Mouse (Mus musculus): ENCODE measurements around the gene Olfr71. TPM values are rescaled to one million over a fixed set of nuclear protein-coding genes. Genes with fewer than 3 reads are reported as not detected.

The Olfr71 gene
- polyA plus RNA-seq, 1 experiment from 2014 or later, result not detected

DNA sequence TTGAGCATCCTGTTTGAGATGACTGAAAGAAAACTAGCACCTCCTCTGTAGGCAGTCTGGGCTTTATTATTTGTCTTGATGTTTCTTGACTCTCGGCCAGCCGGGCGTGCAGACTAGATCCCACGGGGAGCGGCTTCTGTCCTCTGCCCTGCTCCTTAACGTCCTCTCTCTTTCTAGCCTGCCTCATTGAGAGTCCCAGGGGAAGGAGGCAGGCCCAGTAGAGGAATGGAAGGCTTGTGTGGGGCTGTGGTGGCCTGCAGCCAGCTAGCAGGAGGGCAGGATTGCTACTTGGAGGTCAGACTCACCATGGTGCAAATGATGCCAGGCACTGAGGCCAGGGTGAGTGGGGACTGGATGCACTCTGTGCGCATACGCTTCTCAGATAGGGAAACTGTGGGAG lies 6.2 kb downstream of the Olfr71 start:
- no peak overlapping the region for H3K9ac ChIP-seq
- 0 out of 2 replicates have a peak, but pooled peaks cover 4% of the 10 kb centered on the region for H3K4me1 ChIP-seq
- no peak overlapping the region for H3K27ac ChIP-seq
- no peaks in the 10 kb centered on the region for H3K9me3 ChIP-seq
- H3K27me3 ChIP-seq (replicated peaks), result no peaks in the 10 kb centered on the region
- ATAC-seq (ENCODE audit: insufficient read depth, low FRiP score, low read depth), result no peak
- H3K4me3 ChIP-seq (replicated peaks), result no peak overlapping the region
- H3K36me3 ChIP-seq, result no peaks in the 10 kb centered on the region
- WGBS, result 73% methylated on average over 8 of the region's 8 CpGs
- H3K4me2 ChIP-seq, result no peak overlapping the region

DNA sequence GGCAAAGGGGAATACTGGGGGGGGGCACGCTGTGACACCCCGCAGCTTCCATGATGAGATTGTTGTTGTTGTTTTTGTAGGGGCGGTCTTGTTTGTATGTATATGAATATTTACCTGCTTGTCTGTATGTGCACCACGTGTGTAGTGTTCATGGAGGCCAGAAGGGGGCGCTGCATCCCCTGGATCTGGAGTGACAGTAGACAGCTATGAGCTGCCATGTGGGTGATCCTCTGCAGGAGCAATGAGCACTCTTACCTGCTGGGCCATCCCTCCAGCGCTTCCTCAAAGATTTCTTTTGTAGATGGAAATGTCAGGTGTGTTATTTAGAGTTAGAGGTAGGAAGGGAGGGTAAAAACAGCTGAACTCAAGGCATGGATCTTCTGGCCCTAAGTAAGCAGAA lies 6.6 kb downstream of the Olfr71 start:
- Histone ChIP-seq H3K4me3 (replicated peaks) (no peak overlapping the region), H3K4me2 (no peak overlapping the region), H3K4me1 (0 out of 2 replicates have a peak, but pooled peaks cover 4% of the 10 kb centered on the region), H3K27me3 (replicated peaks) (no peaks in the 10 kb centered on the region), H3K9me3 (no peaks in the 10 kb centered on the region), H3K36me3 (no peaks in the 10 kb centered on the region), H3K27ac (no peak overlapping the region), H3K9ac (no peak overlapping the region)
- 73% methylated on average over 6 of the region's 6 CpGs for whole genome bisulfite sequencing
- ATAC-seq (ENCODE audit: insufficient read depth, low FRiP score, low read depth), result no peak

DNA sequence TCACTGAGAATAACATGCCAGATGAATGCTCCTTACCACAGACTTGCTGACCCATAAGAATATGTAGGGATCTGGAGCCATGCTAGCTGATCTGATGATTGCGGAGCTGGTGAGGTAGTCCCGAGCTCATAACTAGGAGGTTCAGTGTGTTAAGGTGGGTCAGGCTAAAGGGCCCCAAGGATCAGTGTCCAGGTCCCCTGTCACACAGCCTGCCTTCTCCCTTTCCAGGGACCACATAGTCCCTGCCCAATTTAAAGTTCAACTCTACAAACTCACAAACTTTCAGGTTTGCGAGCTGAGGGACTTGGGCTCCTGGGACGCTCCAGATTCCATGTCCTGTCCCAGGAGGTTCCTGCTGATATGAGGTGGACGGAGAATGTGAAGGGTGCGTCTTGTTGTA lies 9.3 kb downstream of the Olfr71 start, which contains the start of gene Olfr70:
TSS of gene Olfr70 (minus strand) at position 101 of the 400 bp plus-strand sequence.
- Histone ChIP-seq H3K36me3 (no peaks in the 10 kb centered on the region), H3K4me1 (no peaks in the 10 kb centered on the region), H3K9ac (no peak within 1 kb of the TSS), H3K27me3 (replicated peaks) (no peaks in the 10 kb centered on the region), H3K9me3 (no peaks in the 10 kb centered on the region), H3K27ac (no peak within 1 kb of the TSS), H3K4me3 (replicated peaks) (no peak within 1 kb of the TSS), H3K4me2 (no peak within 1 kb of the TSS)
- WGBS, result 80% methylated on average over 6 of the region's 6 CpGs
- no peak for ATAC-seq (ENCODE audit: insufficient read depth, low FRiP score, low read depth)

DNA sequence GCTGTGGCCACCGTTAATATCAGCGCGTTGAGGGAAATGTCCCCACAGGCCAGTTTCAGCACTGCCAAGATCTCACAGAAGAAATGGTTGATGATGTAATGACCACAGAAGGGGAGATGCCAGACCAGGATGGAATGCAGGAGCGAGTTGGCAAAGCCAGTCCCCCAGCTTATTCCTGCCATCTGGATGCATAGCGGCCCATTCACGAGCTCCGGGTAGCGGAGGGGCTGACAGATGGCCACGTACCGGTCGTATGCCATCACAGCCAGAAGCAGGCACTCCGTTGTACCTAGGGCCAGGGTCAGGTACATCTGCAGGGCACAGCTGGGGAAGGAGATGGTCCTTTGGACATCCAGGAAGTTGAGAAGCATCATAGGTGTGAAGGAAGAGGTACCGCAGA lies 13.5 kb downstream of the Olfr71 start:
- Histone ChIP-seq H3K4me2 (no peak overlapping the region), H3K4me1 (no peaks in the 10 kb centered on the region), H3K9ac (no peak overlapping the region), H3K36me3 (no peaks in the 10 kb centered on the region), H3K27me3 (replicated peaks) (no peaks in the 10 kb centered on the region), H3K9me3 (no peaks in the 10 kb centered on the region), H3K4me3 (replicated peaks) (no peak overlapping the region), H3K27ac (no peak overlapping the region)
- no peak for ATAC-seq (ENCODE audit: insufficient read depth, low FRiP score, low read depth)
- WGBS, result 92% methylated on average over 13 of the region's 13 CpGs

DNA sequence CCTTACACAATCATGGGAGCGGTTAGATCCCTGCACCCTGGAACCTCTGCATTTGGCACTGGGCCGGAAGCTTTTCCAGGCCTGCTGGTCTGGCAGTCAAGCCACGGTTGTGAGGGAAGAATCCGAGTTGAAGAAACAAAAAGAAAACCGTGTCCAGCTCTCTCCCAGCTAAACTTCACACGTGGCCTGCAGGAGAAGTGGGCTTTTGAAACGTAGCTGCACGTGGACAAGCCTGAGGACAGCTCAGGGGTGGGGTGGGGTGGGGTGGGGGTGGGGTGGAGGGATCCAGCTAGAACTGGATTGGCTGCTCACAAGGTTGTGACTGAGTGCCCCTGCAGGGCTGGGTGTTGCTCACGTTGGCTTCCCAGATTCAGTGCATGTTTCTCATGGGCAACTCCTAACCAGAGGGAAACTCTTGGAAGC lies 14.8 kb downstream of the Olfr71 start:
- H3K27ac ChIP-seq, result no peak overlapping the region
- 25% methylated on average over 9 of the region's 9 CpGs for WGBS

DNA sequence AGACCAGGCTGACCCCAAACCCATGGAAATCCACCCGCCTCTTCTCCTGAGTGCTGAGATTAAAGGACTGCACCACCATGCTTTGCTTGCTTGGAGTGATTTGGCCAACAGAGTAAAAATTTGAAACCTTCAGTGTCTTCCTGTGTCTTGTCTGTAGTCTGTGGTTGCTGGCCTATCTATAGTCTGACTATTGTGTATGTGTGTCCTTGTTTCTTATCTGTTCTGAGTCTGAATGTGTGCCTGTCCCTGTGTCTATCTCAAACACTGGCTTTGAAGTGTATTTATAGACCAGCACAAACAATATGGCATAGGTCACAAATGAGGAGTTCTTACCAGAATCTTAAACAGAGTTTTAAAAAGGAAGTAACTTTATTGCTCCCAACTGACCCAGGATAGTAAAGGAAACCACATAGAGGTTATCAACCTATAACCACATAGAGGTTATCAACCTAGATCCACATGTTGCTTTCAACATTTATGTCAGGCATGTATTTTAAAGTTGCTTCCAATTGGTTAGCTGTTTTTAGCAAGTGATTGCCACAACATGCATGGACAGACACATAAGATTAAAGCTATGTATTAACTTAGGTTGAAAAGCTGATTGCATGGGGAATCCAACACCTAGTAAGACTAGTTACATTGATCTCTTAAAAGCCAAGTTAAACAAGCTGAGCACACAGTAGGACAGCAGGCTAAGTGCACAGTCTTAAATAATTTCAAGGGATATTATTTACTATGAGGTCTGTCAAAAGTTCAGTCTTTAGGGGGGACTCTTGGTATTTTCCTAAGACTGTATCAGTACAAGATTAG lies 15.4 kb downstream of the Olfr71 start:
- ATAC-seq (ENCODE audit: insufficient read depth, low FRiP score, low read depth), result no peak
- H3K27me3 ChIP-seq (replicated peaks), result no peaks in the 10 kb centered on the region
- 71% methylated on average over 1 of the region's 1 CpGs for WGBS
- H3K4me1 ChIP-seq, result no peaks in the 10 kb centered on the region
- no peak overlapping the region; the same call in 1 of the 2 replicates for H3K27ac ChIP-seq
- H3K4me2 ChIP-seq, result no peak overlapping the region
- H3K36me3 ChIP-seq, result no peaks in the 10 kb centered on the region
- H3K4me3 ChIP-seq (replicated peaks), result no peak overlapping the region
- no peak overlapping the region for H3K9ac ChIP-seq
- no peaks in the 10 kb centered on the region for H3K9me3 ChIP-seq

More for the DNA sequence above, 14.8 kb downstream of the Olfr71 start:
- no peak overlapping the region for H3K4me3 ChIP-seq (replicated peaks)
- no peaks in the 10 kb centered on the region for H3K4me1 ChIP-seq
- no peak overlapping the region for H3K9ac ChIP-seq
- no peaks in the 10 kb centered on the region for H3K36me3 ChIP-seq
- no peak overlapping the region for H3K4me2 ChIP-seq
- no peaks in the 10 kb centered on the region for H3K27me3 ChIP-seq (replicated peaks)
- ATAC-seq (ENCODE audit: insufficient read depth, low FRiP score, low read depth), result peak; percentile 57; the same call in 1 of the 2 replicates
- no peaks in the 10 kb centered on the region for H3K9me3 ChIP-seq

DNA sequence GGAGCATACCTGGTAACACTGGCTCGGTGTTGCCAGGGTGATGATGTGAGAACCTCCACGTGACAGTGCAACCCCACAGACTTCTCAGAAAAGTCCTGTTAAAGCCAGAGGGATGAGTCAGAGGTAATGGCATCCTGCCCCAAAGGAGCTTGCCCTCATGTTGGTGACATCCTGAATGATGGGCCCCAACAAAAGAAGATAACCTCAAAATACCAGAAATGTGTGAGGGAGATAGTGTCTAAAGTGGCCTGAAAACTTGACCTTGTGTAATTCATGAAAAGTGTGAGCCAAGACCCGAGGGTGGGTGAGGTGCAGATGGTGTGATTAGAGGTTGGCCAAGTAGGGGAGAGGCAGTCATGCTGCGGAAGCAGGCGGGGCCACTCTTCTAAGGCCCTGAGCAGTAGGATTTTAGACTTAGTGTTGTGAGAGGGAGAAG lies 16.2 kb downstream of the Olfr71 start:
- no peaks in the 10 kb centered on the region for H3K4me1 ChIP-seq
- WGBS, result 60% methylated on average over 5 of the region's 5 CpGs
- H3K27ac ChIP-seq, result no peak overlapping the region; the same call in 1 of the 2 replicates
- H3K9ac ChIP-seq, result no peak overlapping the region
- no peaks in the 10 kb centered on the region for H3K9me3 ChIP-seq
- no peaks in the 10 kb centered on the region for H3K36me3 ChIP-seq
- ATAC-seq (ENCODE audit: insufficient read depth, low FRiP score, low read depth), result no peak
- H3K27me3 ChIP-seq (replicated peaks), result no peaks in the 10 kb centered on the region
- no peak overlapping the region for H3K4me2 ChIP-seq
- H3K4me3 ChIP-seq (replicated peaks), result no peak overlapping the region

DNA sequence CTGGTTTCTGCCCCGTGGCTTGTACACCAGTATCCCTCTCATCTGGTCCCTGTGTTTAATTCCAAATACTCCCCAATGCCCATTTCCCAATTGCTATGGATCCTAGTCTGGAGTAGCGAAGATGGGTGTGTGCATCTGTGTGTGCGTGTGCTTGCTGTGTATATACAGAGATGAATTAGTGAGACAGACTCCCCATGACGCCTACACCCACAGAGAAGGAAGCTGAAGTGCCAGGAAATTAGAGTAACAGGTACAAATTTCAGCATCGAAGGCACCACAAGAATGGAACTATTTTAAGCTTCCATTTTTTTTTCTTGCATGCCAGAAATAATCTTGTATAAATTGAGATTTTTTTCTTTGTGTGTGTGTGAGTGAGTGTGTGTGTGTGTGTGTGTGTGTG lies 19.0 kb downstream of the Olfr71 start:
- no peak overlapping the region for H3K4me2 ChIP-seq

DNA sequence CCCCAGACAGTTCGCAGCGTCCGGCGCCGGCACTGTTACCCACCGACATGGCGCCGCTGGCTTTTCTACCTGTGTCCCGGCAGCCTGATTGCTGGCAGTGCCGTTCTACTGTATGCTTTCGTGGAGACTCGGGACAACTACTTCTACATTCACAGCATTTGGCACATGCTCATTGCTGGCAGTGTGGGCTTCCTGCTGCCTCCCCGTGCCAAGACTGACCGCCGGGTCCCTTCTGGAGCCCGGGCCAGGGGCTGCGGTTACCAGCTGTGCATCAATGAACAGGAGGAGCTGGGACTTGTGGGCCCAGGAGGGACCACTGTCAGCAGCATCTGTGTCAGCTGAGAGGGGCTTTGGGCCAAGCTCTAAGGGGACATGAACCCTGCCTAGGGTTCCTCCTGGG lies 20.0 kb downstream of the Olfr71 start:
- no peak for ATAC-seq (ENCODE audit: insufficient read depth, low FRiP score, low read depth)
- WGBS, result 93% methylated on average over 17 of the region's 17 CpGs

More for the DNA sequence above, 19.0 kb downstream of the Olfr71 start:
- Histone ChIP-seq H3K27me3 (replicated peaks) (no peaks in the 10 kb centered on the region), H3K36me3 (no peaks in the 10 kb centered on the region), H3K4me3 (replicated peaks) (no peak overlapping the region), H3K9ac (no peak overlapping the region), H3K9me3 (no peaks in the 10 kb centered on the region), H3K4me1 (no peaks in the 10 kb centered on the region), H3K27ac (no peak overlapping the region)
- WGBS, result 69% methylated on average over 5 of the region's 5 CpGs
- no peak for ATAC-seq (ENCODE audit: insufficient read depth, low FRiP score, low read depth)

DNA sequence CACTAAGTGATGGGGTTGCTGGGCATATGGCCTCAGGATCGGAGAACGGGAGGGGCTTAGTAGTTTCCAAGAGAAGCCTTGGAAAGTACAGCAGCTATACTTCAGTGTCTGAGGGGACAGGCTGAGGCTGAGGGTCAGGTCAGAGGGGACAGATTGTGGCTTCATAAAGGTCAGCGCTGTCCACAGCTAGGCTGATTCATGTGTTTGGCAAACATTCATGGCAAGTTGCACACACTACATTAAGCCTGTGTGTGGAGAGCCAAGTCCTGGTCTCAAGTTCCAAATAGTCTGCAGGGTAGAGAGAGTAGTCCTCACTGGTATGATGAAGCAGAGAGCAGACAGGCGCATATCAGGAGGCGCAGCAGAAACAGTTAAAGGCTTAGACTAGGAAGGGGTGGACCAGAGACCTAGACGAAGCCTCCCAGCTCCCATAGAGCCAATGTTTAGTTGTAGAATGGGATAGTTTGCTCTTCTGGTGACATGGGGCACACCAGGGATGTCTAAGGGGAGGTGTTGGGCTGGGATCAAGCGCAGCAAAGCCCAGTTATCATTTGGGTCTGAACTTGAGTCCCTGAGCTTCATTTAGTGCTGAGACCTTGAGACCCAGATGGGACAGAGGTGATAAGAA lies 30.5 kb downstream of the Olfr71 start:
- 78% methylated on average over 7 of the region's 7 CpGs for WGBS
- no peaks in the 10 kb centered on the region for H3K9me3 ChIP-seq
- no peak overlapping the region for H3K9ac ChIP-seq
- peaks cover 13% of the 10 kb centered on the region for H3K36me3 ChIP-seq
- H3K27me3 ChIP-seq (replicated peaks), result no peaks in the 10 kb centered on the region
- no peak overlapping the region for H3K4me3 ChIP-seq (replicated peaks)
- H3K27ac ChIP-seq, result no peak overlapping the region
- ATAC-seq (ENCODE audit: insufficient read depth, low FRiP score, low read depth), result no peak
- H3K4me2 ChIP-seq, result no peak overlapping the region
- H3K4me1 ChIP-seq, result no peaks in the 10 kb centered on the region

More for the DNA sequence above, 20.0 kb downstream of the Olfr71 start:
- H3K36me3 ChIP-seq, result 0 out of 2 replicates have a peak, but pooled peaks cover 4% of the 10 kb centered on the region
- H3K27ac ChIP-seq, result no peak overlapping the region
- H3K4me2 ChIP-seq, result no peak overlapping the region
- H3K9ac ChIP-seq, result no peak overlapping the region
- no peak overlapping the region for H3K4me3 ChIP-seq (replicated peaks)
- no peaks in the 10 kb centered on the region for H3K27me3 ChIP-seq (replicated peaks)
- H3K4me1 ChIP-seq, result no peaks in the 10 kb centered on the region
- H3K9me3 ChIP-seq, result no peaks in the 10 kb centered on the region

DNA sequence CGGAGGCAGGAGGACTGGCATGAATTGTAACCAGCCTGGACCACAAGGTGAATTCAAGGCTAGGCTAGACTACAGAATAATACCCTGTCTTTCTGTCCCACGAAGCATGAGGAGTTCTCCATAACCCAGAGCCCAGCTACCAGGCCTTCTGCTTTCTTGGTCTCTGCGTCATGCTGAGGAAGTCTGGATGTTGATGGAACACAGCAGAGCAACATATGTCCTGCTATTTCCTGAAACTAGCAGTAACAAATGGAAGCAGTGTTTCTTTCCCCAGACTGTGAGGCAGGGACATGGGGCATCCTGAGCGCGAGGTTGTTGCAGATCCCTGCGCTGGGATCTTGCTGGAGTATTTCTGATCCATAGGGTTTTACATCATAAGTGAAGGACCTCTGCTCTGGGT lies 31.5 kb downstream of the Olfr71 start:
- Histone ChIP-seq H3K27me3 (replicated peaks) (no peaks in the 10 kb centered on the region), H3K4me2 (no peak overlapping the region), H3K4me1 (no peaks in the 10 kb centered on the region), H3K9me3 (no peaks in the 10 kb centered on the region), H3K4me3 (replicated peaks) (no peak overlapping the region), H3K9ac (no peak overlapping the region), H3K36me3 (peaks cover 13% of the 10 kb centered on the region), H3K27ac (no peak overlapping the region)
- ATAC-seq (ENCODE audit: insufficient read depth, low FRiP score, low read depth), result no peak
- 89% methylated on average over 6 of the region's 6 CpGs for WGBS

DNA sequence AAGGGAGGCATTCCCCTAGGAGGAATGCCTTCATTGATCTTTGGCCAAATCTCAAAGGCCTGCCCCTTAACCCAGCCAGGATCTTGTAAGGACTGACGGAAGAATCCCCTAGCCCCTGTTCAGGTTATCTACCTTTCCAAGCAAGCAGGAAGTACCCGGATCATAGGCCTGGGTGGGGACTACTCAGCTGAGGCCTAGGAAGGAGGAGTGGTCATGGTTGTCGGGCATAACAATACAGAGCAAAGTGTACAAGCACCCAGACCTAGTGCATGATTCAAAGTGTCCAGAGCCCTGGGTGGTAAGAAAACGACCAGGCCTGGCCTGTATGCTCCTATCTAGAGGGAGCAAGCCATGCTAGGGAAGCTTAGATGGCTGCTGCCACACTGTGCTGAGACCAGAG lies 34.4 kb downstream of the Olfr71 start:
- WGBS, result 65% methylated on average over 4 of the region's 4 CpGs
- H3K4me1 ChIP-seq, result no peaks in the 10 kb centered on the region
- H3K4me2 ChIP-seq, result no peak overlapping the region
- H3K27me3 ChIP-seq (replicated peaks), result no peaks in the 10 kb centered on the region
- ATAC-seq (ENCODE audit: insufficient read depth, low FRiP score, low read depth), result no peak
- no peak overlapping the region for H3K27ac ChIP-seq
- peaks cover 6% of the 10 kb centered on the region for H3K36me3 ChIP-seq
- no peak overlapping the region for H3K4me3 ChIP-seq (replicated peaks)
- H3K9ac ChIP-seq, result no peak overlapping the region
- H3K9me3 ChIP-seq, result no peaks in the 10 kb centered on the region

All from stomach, embryonic 15.5 days (tissue).